Mouse (Mus musculus): ENCODE data around the gene Tarbp2. TPM values are rescaled to one million over a fixed set of nuclear protein-coding genes. Genes with fewer than 3 reads are reported as not detected.

The Tarbp2 gene
- polyA plus RNA-seq, 1 experiment: 47.5 TPM

DNA sequence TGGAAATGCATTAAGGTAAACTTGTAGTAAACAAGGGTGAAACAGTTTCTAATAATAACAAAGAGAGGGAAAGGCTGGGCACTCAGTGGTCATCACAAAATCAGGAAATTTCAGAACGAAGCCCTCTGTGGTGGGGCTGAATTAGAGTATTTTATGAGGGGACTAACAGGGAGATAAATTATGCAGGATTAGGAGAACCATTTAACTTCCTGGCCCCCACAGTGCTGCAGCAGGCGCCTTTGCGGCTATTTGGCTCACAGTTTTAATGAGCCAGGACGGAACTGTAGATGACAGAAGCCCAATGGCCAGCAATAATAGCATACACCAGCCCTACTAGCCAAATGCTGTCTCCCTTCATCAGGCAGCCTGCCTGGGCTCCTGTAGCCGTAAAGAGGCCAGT, 45.7 kb downstream of the Tarbp2 start:
- Histone ChIP-seq H3K27ac (ENCODE audit: insufficient read depth, low read length) (no peak overlapping the region), H3K27me3 (ENCODE audit: control insufficient read depth, insufficient read depth, low read length, poor library complexity, severe bottlenecking) (no peaks in the 10 kb centered on the region), H3K4me3 (ENCODE audit: low read depth, low read length) (no peak overlapping the region), H3K4me1 (ENCODE audit: control insufficient read depth, insufficient read depth, low read length) (no peaks in the 10 kb centered on the region), H3K9ac (ENCODE audit: low read depth, poor library complexity, severe bottlenecking) (no peak overlapping the region), H3K36me3 (ENCODE audit: control insufficient read depth, insufficient read depth, low read length, poor library complexity, severe bottlenecking) (no peaks in the 10 kb centered on the region), H3K9me3 (replicated peaks; ENCODE audit: control insufficient read depth, insufficient read depth, low read length, poor library complexity, severe bottlenecking) (no peaks in the 10 kb centered on the region)
- TF ChIP-seq POLR2A (IDR thresholded peaks at IDR 0.05; ENCODE audit: insufficient read depth, low read length): no peak
- no peak for TF ChIP-seq CTCF (IDR thresholded peaks at IDR 0.05; ENCODE audit: low read depth, low read length)
- TF ChIP-seq EP300 (IDR thresholded peaks at IDR 0.05; ENCODE audit: insufficient read depth, low read depth, low read length): no peak

- Histone ChIP-seq H3K27me3 (ENCODE audit: control insufficient read depth, insufficient read depth, low read length, poor library complexity, severe bottlenecking) (no peaks in the 10 kb centered on the region), H3K9me3 (replicated peaks; ENCODE audit: control insufficient read depth, insufficient read depth, low read length, poor library complexity, severe bottlenecking) (no peaks in the 10 kb centered on the region), H3K27ac (ENCODE audit: insufficient read depth, low read length) (no peak overlapping the region), H3K36me3 (ENCODE audit: control insufficient read depth, insufficient read depth, low read length, poor library complexity, severe bottlenecking) (no peaks in the 10 kb centered on the region), H3K9ac (ENCODE audit: low read depth, poor library complexity, severe bottlenecking) (no peak overlapping the region), H3K4me3 (ENCODE audit: low read depth, low read length) (no peak overlapping the region), H3K4me1 (ENCODE audit: control insufficient read depth, insufficient read depth, low read length) (no peaks in the 10 kb centered on the region)
- TF ChIP-seq CTCF (IDR thresholded peaks at IDR 0.05; ENCODE audit: low read depth, low read length): no peak
- TF ChIP-seq EP300 (IDR thresholded peaks at IDR 0.05; ENCODE audit: insufficient read depth, low read depth, low read length): no peak
- no peak for TF ChIP-seq POLR2A (IDR thresholded peaks at IDR 0.05; ENCODE audit: insufficient read depth, low read length)
Measured at GRCm38 (mm10) chr15:102567849-102568248, 49.9 kb downstream of the Tarbp2 start.

- no peak overlapping the region for H3K9ac ChIP-seq (ENCODE audit: low read depth, poor library complexity, severe bottlenecking)
- H3K27me3 ChIP-seq (ENCODE audit: control insufficient read depth, insufficient read depth, low read length, poor library complexity, severe bottlenecking): no peaks in the 10 kb centered on the region
- H3K4me3 ChIP-seq (ENCODE audit: low read depth, low read length): no peak overlapping the region
- H3K36me3 ChIP-seq (ENCODE audit: control insufficient read depth, insufficient read depth, low read length, poor library complexity, severe bottlenecking): no peaks in the 10 kb centered on the region
- H3K4me1 ChIP-seq (ENCODE audit: control insufficient read depth, insufficient read depth, low read length): no peaks in the 10 kb centered on the region
- H3K27ac ChIP-seq (ENCODE audit: insufficient read depth, low read length): no peak overlapping the region
- no peaks in the 10 kb centered on the region for H3K9me3 ChIP-seq (replicated peaks; ENCODE audit: control insufficient read depth, insufficient read depth, low read length, poor library complexity, severe bottlenecking)
- TF ChIP-seq EP300 (IDR thresholded peaks at IDR 0.05; ENCODE audit: insufficient read depth, low read depth, low read length) (no peak), POLR2A (IDR thresholded peaks at IDR 0.05; ENCODE audit: insufficient read depth, low read length) (no peak), CTCF (IDR thresholded peaks at IDR 0.05; ENCODE audit: low read depth, low read length) (no peak)
Measured at GRCm38 (mm10) chr15:102572081-102572480, 54.1 kb downstream of the Tarbp2 start.

Other genes with a start within 250 kb of the Tarbp2 start
- gene Gm9918, start 247.6 kb upstream of the Tarbp2 start, polyA plus RNA-seq (2011; ENCODE audit: insufficient read depth, insufficient read length, low read depth, missing spikeins): 0.81 and 1.1 TPM in 2 replicates
- gene Mfsd5, start 238.7 kb upstream of the Tarbp2 start, polyA plus RNA-seq (2011; ENCODE audit: insufficient read depth, insufficient read length, low read depth, missing spikeins): 23.2 and 28.0 TPM in 2 replicates
- 68.7 and 71.7 TPM in 2 replicates for gene Espl1, start 221.9 kb upstream of the Tarbp2 start, polyA plus RNA-seq (2011; ENCODE audit: insufficient read depth, insufficient read length, low read depth, missing spikeins)
- gene Pfdn5, start 192.1 kb upstream of the Tarbp2 start, polyA plus RNA-seq (2011; ENCODE audit: insufficient read depth, insufficient read length, low read depth, missing spikeins): 233 and 309 TPM in 2 replicates
- 38.6 and 48.8 TPM in 2 replicates for gene Myg1, start 186.5 kb upstream of the Tarbp2 start, polyA plus RNA-seq (2011; ENCODE audit: insufficient read depth, insufficient read length, low read depth, missing spikeins)
- 196 and 252 TPM in 2 replicates for gene Aaas, start 167.4 kb upstream of the Tarbp2 start, polyA plus RNA-seq (2011; ENCODE audit: insufficient read depth, insufficient read length, low read depth, missing spikeins)
- gene Sp7, start 151.0 kb upstream of the Tarbp2 start, polyA plus RNA-seq (2011; ENCODE audit: insufficient read depth, insufficient read length, low read depth, missing spikeins): not detected in 2 replicates
- 103 and 106 TPM in 2 replicates for gene Sp1, start 112.0 kb upstream of the Tarbp2 start, polyA plus RNA-seq (2011; ENCODE audit: insufficient read depth, insufficient read length, low read depth, missing spikeins)
- gene Amhr2, start 72.8 kb upstream of the Tarbp2 start, polyA plus RNA-seq (2011; ENCODE audit: insufficient read depth, insufficient read length, low read depth, missing spikeins): 1.8 and 2.8 TPM in 2 replicates
- 49.7 and 55.4 TPM in 2 replicates for gene Prr13, start 59.2 kb upstream of the Tarbp2 start, polyA plus RNA-seq (2011; ENCODE audit: insufficient read depth, insufficient read length, low read depth, missing spikeins)
- 1,129 and 1,194 TPM in 2 replicates for gene Pcbp2, start 47.7 kb upstream of the Tarbp2 start, polyA plus RNA-seq (2011; ENCODE audit: insufficient read depth, insufficient read length, low read depth, missing spikeins)
- not detected in 2 replicates for gene Gm10337, start 14.5 kb upstream of the Tarbp2 start, polyA plus RNA-seq (2011; ENCODE audit: insufficient read depth, insufficient read length, low read depth, missing spikeins)
- 11.1 and 14.0 TPM in 2 replicates for gene Map3k12, start 1.1 kb upstream of the Tarbp2 start, polyA plus RNA-seq (2011; ENCODE audit: insufficient read depth, insufficient read length, low read depth, missing spikeins)
- 0.68 and 1.0 TPM in 2 replicates for gene Npff, start 6.8 kb downstream of the Tarbp2 start, polyA plus RNA-seq (2011; ENCODE audit: insufficient read depth, insufficient read length, low read depth, missing spikeins)
- not detected in 2 replicates for gene Gm28047, start 106.9 kb downstream of the Tarbp2 start, polyA plus RNA-seq (2011; ENCODE audit: insufficient read depth, insufficient read length, low read depth, missing spikeins)
- 40.2 and 49.3 TPM in 2 replicates for gene Atf7, start 107.3 kb downstream of the Tarbp2 start, polyA plus RNA-seq (2011; ENCODE audit: insufficient read depth, insufficient read length, low read depth, missing spikeins)
- 201 and 203 TPM in 2 replicates for gene Atp5g2, start 154.2 kb downstream of the Tarbp2 start, polyA plus RNA-seq (2011; ENCODE audit: insufficient read depth, insufficient read length, low read depth, missing spikeins)
- gene Calcoco1, start 204.0 kb downstream of the Tarbp2 start, polyA plus RNA-seq (2011; ENCODE audit: insufficient read depth, insufficient read length, low read depth, missing spikeins): 47.9 and 51.9 TPM in 2 replicates